Mouse (Mus musculus) cerebellum, adult 2 months (tissue): Measurements from ENCODE around the gene Pacrg.

ENCODE experiments used
- CTCF ChIP-seq: fragments of 200-500 bp; IDR thresholded peaks from 2 replicates; pipeline ENCODE4 v1.5.1; 2011; ENCODE audit warnings: low read depth, mild to moderate bottlenecking, control low read depth, low read length, moderate library complexity, borderline replicate concordance; ENCODE audit not compliant: insufficient read depth
- POLR2A ChIP-seq: fragments of 200-500 bp; IDR thresholded peaks from 2 replicates; pipeline ENCODE4 v1.6.1; 2011; ENCODE audit warnings: low read length, control low read depth, borderline replicate concordance; ENCODE audit not compliant: insufficient read depth

- TF ChIP-seq CTCF (no peak), POLR2A (no peak)
These were observed 477.0 kb downstream of the Pacrg start for GRCm38 (mm10) chr17:10363151-10363550.
